Mouse (Mus musculus): ENCODE results near the gene Rb1. TPM values are rescaled to one million over a fixed set of nuclear protein-coding genes. Genes with fewer than 3 reads are reported as not detected.

Rb1 gene
- total RNA-seq, 2 experiments from 2014 or later = 42.5 to 44.9 TPM

DNA sequence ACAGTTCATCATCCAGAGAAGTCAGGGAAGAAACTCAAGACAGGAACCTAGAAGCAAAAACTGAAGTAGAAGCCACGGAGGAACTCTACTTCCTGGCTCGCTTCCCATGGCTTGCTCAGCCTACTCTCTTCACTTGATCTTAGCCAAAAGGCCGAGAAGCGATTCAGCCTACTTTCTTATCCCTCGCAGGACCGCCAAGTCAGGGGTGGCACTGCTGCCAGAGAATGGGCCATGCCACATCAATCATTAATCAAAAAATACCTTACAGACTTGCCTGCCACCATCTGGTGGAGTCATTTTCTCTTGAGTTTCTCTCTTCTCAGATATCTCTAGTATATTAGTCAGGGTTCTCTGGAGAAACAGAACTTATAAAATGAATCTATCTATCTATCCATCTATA is 160.5 kb downstream of the Rb1 start:
- no peak for DNase-seq (ENCODE audit: low spot score in 2 of 2)

DNA sequence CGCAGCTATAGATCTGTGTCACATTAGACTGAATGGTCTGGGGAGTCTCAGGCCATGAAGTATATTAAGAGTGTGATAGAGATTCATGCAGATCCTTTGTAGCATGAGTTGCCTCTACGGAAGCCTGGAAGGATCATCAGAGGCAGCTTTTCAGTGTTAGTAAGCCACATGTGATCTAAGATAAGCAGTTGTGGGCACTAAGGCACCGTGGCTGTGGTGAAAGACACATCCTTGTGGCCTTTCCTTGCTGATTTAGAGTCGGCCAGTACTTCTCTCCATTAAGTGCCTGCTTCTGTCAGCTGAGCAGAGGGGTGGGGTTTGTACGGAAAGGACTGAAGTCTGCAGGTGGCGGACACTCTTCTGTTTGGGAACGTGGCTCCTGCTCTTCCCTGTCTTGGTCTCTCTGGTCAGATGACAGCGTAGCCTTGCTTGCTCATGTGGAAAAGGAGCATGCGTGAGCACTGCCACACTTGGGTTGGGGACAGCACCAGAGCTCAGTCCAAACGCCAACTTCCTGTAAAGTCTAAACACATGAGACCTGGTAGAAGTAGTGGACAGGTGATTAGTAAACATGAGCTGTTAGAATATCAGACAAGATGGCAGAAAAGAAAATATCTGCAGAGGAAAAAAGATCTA is 162.1 kb downstream of the Rb1 start:
- no peak for DNase-seq (ENCODE audit: low spot score in 2 of 2)

- no peak for DNase-seq (ENCODE audit: low spot score in 2 of 2)
Observed at GRCm38 (mm10) chr14:73162192-73162800, 163.3 kb downstream of the Rb1 start.

DNA sequence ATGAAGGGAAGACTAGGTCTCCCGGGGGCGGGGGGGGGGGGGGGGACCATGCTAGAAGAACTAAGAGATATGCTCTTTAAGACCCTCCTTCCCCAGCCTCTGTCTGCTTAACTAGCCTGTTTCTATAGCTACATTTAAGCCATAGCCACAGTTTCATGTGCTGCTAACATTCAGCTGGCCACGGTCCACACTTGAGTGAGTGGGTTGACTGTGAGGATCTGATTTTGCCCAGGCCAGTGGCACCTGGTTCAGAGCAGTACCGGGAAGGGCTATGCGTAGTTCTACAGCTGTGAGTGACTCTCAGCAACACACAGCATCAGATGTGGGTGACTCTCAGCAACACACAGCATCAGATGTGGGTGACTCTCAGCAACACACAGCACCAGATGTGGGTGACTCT is 164.3 kb downstream of the Rb1 start:
- no peak for DNase-seq (ENCODE audit: low spot score in 2 of 2)

DNA sequence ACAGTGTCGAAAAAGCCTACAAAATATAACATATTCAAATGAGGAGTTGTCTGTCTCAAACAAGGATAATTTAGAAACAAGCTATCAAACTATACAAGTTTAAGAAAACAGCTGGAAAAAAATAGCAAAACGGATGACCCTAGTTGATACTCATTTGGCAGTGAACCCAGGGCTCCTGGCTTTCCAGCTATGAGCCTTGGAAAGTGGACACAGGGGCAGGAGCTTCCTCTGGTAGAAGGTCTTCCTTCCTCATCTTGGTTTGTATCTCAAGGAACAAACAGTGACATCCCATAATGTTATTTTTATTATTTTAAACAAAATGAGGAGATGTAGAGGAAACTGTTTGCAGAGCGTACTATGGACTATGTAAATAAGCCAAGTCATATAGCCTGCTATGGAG is 177.5 kb downstream of the Rb1 start:
- no peak for DNase-seq (ENCODE audit: low spot score in 2 of 2)

DNA sequence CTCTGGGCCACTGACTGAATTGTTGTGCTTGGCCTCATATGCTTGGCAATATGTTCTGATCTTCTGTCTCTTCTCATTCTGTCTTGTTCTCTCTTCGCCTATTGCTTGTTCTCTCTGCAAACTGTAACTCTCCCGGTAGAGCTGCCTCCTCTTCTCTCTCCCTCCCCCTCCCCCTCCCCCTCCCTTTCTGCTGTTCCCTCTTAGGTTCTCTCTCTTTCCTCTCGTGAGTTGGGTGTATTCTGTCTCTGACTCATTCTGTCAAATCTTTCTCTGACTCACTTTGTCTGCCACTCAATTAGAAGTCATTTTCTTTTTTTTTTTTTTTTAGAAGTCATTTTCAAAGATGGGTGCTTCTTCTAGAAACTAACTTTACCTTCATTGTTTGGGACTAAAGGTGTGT is 178.9 kb downstream of the Rb1 start:
- no peak for DNase-seq (ENCODE audit: low spot score in 2 of 2)

- DNase-seq (ENCODE audit: low spot score in 2 of 2) = no peak
Observed at GRCm38 (mm10) chr14:73145531-73145930, 180.1 kb downstream of the Rb1 start.

- no peak for DNase-seq (ENCODE audit: low spot score in 2 of 2)
Observed at GRCm38 (mm10) chr14:73143710-73144420, 181.8 kb downstream of the Rb1 start.

- peak; percentile 79 to 85 for DNase-seq (ENCODE audit: low spot score in 2 of 2)
Observed at GRCm38 (mm10) chr14:73142896-73143709, 182.5 kb downstream of the Rb1 start.

DNA sequence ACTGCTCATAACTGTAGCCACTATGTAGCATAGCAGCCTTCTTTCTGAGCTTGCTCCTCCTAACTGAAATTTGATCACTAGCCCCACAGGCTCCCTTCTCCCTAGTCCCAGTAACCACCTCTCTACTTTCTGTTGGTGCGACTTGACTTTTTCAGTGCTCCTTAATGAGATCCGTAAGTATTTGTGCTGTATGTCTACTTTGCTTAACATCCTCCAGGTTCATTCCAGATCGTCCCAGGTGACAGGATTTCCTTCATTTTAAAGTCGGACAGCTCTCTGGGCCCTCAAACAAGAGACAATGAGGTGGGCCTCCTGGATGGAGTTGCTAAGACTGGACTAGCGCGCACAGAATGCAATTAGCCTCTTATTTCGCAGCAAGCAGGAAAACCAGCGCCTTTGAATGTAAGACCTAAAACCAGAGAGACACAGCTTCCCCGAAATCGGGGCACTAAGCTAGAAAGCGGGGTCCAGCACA is 183.2 kb downstream of the Rb1 start:
- peak; percentile 13 to 58 for DNase-seq (ENCODE audit: low spot score in 2 of 2)

DNA sequence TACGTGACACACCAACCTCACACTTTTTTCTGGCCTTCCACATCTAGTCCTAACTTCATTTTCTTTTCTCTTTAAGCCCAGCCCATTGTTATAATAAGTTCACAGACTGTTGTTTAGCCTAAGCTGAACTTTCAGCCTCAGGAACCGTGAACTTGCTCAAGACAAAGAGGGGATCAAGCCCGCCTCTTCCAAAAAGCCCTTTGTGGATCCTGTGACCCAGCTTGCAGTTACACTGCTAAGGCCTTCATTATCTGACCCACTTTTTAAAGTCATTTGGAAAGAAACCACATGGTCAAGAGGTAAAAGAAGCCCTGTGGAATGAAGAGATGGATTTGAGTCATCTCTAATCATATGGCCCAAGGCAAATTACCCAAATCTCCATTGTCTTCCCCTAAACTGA is 183.8 kb downstream of the Rb1 start:
- no peak for DNase-seq (ENCODE audit: low spot score in 2 of 2)

DNA sequence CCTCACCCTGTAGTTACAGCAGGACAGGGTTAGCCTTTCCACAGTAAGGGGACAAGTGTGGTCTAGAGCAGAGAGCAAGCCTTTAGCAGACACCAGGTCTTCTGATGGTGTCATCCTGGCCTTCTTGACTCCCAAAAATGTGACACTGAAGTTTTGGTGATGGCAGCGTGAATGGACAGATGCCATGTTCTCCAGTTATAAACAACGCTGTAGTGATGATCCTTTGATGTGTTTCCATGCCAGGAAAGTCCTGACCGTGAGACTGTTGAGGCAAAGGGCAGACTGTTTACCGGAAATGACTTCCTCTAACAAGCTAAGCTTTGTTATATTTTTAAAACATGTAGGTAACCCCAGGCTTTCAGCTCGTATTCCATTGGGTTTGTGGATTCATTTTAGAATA is 185.8 kb downstream of the Rb1 start:
- no peak for DNase-seq (ENCODE audit: low spot score in 2 of 2)

GRCm38 (mm10) chr14:73138483-73138882 is 187.1 kb downstream of the Rb1 start:
- DNase-seq (ENCODE audit: low spot score in 2 of 2) = no peak

- no peak for DNase-seq (ENCODE audit: low spot score in 2 of 2)
Observed at GRCm38 (mm10) chr14:73137234-73137633, 188.4 kb downstream of the Rb1 start.

Small RNAs within 50 kb of the gene (microRNA-seq; reads per million reads assigned to microRNA genes)
- 0 reads per million in 2 experiments for gene Mir687

Other genes starting within 250 kb of the Rb1 start
- 10 to 100 TPM; 29.2 to 32.2 TPM for gene Rcbtb2, start 202.8 kb downstream of the Rb1 start, total RNA-seq (2021)
- gene Lpar6, start 87.9 kb downstream of the Rb1 start, total RNA-seq (2021) = 1 to 10 TPM; 2.1 to 2.2 TPM
- 100 to 1,000 TPM; 920 to 943 TPM for gene Itm2b, start 59.5 kb upstream of the Rb1 start, total RNA-seq (2021)
- gene Med4, start 184.2 kb upstream of the Rb1 start, total RNA-seq (2021) = 10 to 100 TPM; 29.5 to 31.3 TPM
- gene Sucla2, start 199.5 kb upstream of the Rb1 start, total RNA-seq (2021) = 100 to 1,000 TPM; 153 to 156 TPM
- 1 to 10 TPM; 6.2 to 8.8 TPM for gene Nudt15, start 222.4 kb upstream of the Rb1 start, total RNA-seq (2021)

Data from layer of hippocampus, postnatal 14 days (tissue).